Mouse (Mus musculus): ENCODE measurements around the gene Slc15a2.

Gene Slc15a2

GRCm38 (mm10) chr16:36784594-36785313 lies at the start of gene Slc15a2:
TSS of gene Slc15a2 (minus strand) at chr16:36784962.
- DNase-seq (ENCODE audit: low spot score in 2 of 2) = peak; percentile 79

DNA sequence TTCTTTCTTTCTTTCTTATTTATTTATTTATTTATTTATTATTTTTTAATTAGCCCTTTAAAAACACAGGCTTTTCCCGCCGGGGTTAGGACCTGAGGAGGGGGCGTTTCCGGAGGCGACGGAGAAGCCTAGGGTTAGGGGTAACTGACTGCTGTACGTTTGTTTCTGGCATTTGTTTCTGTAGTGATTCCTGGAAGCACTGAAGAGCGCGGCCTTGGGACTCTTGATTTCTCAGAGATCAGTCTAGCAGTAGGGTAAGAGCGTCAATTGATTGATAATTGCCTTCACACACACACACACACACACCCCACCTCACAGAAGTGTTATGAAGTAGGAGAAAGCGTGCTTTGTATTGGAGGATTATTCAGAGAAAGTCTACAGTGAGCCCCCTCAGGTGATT lies 44.1 kb upstream of the Slc15a2 start:
- peak; percentile 27 for DNase-seq (ENCODE audit: low spot score in 2 of 2)

GRCm38 (mm10) chr16:36828054-36828786 lies 43.5 kb upstream of the Slc15a2 start, which contains the start of gene Iqcb1:
TSS of gene Iqcb1 (plus strand) at chr16:36828385.
- peak; percentile 89 to 90 for DNase-seq (ENCODE audit: low spot score in 2 of 2)

- no peak for DNase-seq (ENCODE audit: low spot score in 2 of 2)
These were observed 42.9 kb upstream of the Slc15a2 start for GRCm38 (mm10) chr16:36827611-36828053.

- no peak for DNase-seq (ENCODE audit: low spot score in 2 of 2)
These were observed 36.7 kb upstream of the Slc15a2 start for GRCm38 (mm10) chr16:36821474-36821873.

- no peak for DNase-seq (ENCODE audit: low spot score in 2 of 2)
These were observed 36.0 kb upstream of the Slc15a2 start for GRCm38 (mm10) chr16:36820747-36821146.

DNA sequence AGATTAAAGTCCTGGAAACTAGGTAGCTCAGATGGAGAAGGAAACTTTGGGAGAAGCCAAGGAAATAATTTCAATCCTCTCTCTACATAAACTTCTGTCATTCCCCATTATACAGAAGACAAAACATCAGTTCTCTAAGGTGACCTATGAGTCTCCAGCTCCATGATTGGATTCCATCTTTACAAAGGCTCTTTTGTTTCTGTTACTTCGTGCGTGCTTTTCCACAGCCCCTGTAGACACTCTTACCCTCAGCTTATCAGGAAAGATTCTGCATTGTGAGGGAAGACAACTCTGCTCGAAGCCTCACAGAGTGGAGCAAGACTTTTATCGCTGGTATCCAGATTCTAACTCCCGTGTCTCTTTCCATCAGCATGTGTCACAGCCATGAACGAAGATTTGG lies 35.3 kb upstream of the Slc15a2 start:
- DNase-seq (ENCODE audit: low spot score in 2 of 2) = no peak

- peak; percentile 89 to 92 for DNase-seq (ENCODE audit: low spot score in 2 of 2)
These were observed 32.7 kb upstream of the Slc15a2 start for GRCm38 (mm10) chr16:36817321-36817926.

DNA sequence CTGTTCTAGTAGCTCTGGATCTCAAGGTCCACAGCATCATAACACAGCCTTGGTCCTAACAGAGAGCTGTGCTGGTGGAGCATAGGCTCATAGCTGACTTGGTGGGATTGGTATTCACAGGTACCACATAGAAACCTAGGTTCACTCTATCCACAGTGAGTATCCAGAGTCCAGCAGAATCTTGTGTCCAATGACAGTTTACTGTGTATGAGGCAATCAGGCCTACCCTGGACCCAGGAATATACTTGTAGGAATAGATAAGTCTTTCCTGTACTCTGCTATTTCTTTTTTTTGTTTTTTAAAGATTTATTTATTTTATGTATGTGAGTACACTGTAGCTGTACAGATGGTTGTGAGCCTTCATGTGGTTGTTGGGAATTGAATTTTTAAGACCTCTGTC lies 32.2 kb upstream of the Slc15a2 start:
- no peak for DNase-seq (ENCODE audit: low spot score in 2 of 2)

DNA sequence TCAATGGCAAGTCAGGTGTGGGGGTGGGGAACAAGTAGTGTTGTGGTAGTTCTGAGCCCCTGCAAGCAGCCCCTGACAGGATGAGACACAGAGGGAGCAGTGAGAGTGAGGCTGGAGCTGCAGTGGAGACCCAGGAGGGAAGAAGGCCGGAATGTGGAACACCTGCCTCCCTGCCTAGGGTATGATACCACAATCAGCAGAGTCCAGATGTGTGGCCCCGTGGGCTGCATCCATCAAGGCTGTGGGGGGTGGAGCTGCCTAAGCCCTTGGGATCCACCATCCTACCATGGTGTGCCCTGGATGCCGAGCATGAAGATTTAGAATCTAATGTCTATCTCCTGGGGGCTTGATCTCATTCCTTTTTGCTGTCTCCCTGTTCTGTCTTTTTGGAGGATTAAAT lies 28.9 kb upstream of the Slc15a2 start:
- DNase-seq (ENCODE audit: low spot score in 2 of 2) = no peak

- no peak for DNase-seq (ENCODE audit: low spot score in 2 of 2)
These were observed 23.9 kb upstream of the Slc15a2 start for GRCm38 (mm10) chr16:36808616-36809015.

DNA sequence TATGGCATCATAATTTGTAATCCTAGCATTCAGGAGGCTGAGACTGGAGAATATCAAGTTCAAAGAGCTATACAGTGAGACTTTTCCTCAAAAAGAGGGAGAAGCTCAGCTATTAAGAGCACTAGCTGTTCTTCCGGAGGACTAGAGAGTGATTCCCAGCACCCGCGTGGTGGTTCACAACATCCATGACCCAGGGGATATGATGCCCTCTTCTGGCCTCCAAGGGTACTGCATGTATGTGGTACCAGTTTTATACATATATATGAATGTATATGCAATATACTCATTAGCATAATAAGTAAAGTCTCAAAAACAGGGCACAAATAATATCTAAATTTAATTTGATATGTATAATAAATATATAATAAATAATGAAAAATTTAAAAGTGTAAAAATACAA lies 17.6 kb upstream of the Slc15a2 start:
- no peak for DNase-seq (ENCODE audit: low spot score in 2 of 2)

- no peak for DNase-seq (ENCODE audit: low spot score in 2 of 2)
These were observed 13.6 kb upstream of the Slc15a2 start for GRCm38 (mm10) chr16:36798334-36798733.

DNA sequence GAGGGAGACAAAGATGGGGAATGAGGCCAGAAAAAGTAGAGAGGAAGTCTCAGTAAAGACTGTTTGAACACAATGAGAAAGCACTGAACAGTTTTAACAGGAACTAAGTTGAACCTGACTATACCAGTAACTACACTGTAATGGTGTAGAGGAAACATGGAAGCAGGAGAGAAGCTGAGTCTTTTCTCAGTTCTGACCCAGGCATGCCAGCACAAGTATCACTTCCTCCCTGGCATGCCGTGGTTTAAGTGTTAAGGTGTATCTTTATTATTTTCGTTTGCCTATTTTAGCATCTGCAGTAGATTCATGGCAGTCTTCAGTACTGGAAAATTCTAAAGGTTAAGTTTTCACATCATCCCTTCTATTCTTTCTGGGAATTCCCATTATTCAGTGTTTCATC lies 10.2 kb upstream of the Slc15a2 start:
- no peak for DNase-seq (ENCODE audit: low spot score in 2 of 2)

DNA sequence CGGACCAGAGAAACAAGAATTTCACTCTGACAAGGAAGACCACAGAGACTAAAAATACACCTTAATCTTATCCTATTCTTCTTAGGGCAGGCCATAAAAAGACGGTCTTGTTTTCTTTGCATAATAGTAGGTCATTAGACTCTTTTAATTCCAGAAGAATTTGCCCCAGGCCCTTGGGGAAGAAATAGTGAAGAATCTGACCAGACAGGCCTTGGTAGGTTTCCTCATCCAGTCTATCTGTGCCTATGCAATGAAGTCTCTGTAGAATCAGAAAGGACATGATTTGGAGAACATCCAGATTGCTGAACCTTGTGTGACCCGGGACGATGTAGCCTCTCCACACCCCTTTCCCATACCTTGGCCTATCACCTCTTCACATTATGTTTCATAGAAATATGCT lies 5.4 kb upstream of the Slc15a2 start:
- no peak for DNase-seq (ENCODE audit: low spot score in 2 of 2)

DNA sequence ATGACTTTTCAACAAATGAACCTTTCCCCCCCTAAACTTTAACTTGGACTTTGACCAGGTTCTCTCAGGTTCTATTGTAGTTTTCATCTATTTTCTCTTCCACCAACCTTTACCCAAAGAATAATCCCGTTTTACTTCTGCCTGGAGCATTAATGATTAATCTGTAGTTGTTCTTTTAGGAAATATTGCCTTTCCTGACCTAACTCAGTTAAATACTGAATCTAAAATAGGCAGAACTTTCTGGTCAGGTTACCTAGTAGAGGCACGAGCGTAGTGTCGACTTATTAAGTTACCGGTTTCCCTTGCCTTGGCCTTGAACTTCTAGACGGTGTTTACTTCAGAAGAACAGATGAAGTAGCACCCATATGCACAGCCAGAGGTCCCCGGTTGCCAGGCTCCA lies 1.7 kb upstream of the Slc15a2 start:
- no peak for DNase-seq (ENCODE audit: low spot score in 2 of 2)

- peak; percentile 29 to 34 for DNase-seq (ENCODE audit: low spot score in 2 of 2)
These were observed 616 bp downstream of the Slc15a2 start for GRCm38 (mm10) chr16:36784146-36784545.

GRCm38 (mm10) chr16:36775658-36776057 lies 9.1 kb downstream of the Slc15a2 start:
- DNase-seq (ENCODE audit: low spot score in 2 of 2) = peak; percentile 47 to 63

GRCm38 (mm10) chr16:36772996-36773395 lies 11.8 kb downstream of the Slc15a2 start:
- DNase-seq (ENCODE audit: low spot score in 2 of 2) = no peak

DNA sequence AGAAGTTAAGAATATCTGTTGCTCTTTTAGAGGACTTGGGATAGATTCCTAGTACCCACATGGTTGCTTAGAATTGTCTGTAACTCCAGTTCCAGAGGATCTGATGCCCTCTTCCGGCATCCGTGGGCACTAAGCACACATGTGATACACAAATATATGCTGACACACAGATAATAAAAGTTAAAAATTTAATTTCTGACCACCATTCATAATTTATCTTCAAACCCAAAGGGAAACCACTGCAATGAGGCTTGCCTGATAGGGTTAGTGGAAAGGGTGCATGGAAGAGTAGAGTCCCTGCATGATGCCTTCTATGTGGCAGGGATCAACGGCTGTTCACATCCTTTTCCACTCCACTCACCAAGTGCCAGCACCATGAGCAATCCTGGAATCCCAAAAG lies 13.1 kb downstream of the Slc15a2 start:
- no peak for DNase-seq (ENCODE audit: low spot score in 2 of 2)

GRCm38 (mm10) chr16:36771244-36771643 lies 13.5 kb downstream of the Slc15a2 start:
- no peak for DNase-seq (ENCODE audit: low spot score in 2 of 2)

GRCm38 (mm10) chr16:36770830-36771229 lies 13.9 kb downstream of the Slc15a2 start:
- DNase-seq (ENCODE audit: low spot score in 2 of 2) = peak; percentile 32 to 58
